Mouse (Mus musculus): Measurements from ENCODE around the gene Atn1. TPM values are rescaled to one million over a fixed set of nuclear protein-coding genes. Genes with fewer than 3 reads are reported as not detected.

The Atn1 gene
- polyA plus RNA-seq, 1 experiment: 34.0 TPM

DNA sequence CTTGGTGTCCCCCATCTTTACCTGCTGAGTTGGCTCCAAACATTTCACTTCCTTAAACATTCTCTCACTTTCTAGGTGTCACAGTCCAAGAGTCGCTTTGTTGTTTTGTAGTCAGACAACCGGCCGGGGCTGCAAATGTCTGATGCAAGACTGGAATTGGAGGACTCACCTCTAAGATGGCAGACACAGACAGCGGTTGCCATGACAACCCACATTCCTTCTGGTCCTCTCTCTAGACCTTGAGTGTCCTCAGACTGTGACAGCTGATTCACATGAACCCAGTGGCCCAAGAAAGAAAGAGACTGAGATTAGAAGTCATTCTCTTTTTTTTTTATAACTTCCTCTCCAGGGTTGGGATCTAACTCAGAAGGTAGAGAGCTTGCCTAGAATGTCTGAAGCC lies 33.2 kb upstream of the Atn1 start:
- Histone ChIP-seq H3K4me3 (ENCODE audit: insufficient read depth, low read length) (no peak overlapping the region), H3K4me1 (ENCODE audit: control insufficient read depth, insufficient read depth, low read length) (peaks cover 9% of the 10 kb centered on the region), H3K27ac (ENCODE audit: insufficient read depth, low read depth, low read length) (no peak overlapping the region)
- TF ChIP-seq CTCF (IDR thresholded peaks at IDR 0.05; ENCODE audit: low read depth, low read length) (no peak), POLR2A (IDR thresholded peaks at IDR 0.05; ENCODE audit: borderline replicate concordance, low read depth, low read length) (no peak)

DNA sequence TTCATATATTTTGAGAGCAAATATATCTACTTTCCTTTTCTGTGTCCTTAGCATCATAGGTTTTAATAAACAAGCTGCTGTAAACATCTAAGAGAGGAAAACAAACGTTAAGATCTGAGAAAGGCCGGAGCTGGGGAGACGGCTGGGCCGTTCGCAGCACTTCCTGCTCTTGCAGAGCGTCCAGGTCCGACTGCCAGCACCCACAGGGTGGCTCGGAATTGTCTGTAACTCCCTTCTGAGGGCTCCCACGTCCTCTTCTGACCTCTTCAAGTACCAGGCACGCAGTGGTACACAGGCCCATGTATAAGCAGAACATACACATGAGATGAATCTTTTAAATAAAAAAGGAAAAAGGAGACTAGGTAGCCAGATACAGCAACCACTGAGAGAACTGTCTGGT lies 31.4 kb upstream of the Atn1 start:
- H3K27ac ChIP-seq (ENCODE audit: insufficient read depth, low read depth, low read length): no peak overlapping the region
- peaks cover 12% of the 10 kb centered on the region for H3K4me1 ChIP-seq (ENCODE audit: control insufficient read depth, insufficient read depth, low read length)
- TF ChIP-seq POLR2A (IDR thresholded peaks at IDR 0.05; ENCODE audit: borderline replicate concordance, low read depth, low read length) (no peak), CTCF (IDR thresholded peaks at IDR 0.05; ENCODE audit: low read depth, low read length) (no peak)
- H3K4me3 ChIP-seq (ENCODE audit: insufficient read depth, low read length): no peak overlapping the region

DNA sequence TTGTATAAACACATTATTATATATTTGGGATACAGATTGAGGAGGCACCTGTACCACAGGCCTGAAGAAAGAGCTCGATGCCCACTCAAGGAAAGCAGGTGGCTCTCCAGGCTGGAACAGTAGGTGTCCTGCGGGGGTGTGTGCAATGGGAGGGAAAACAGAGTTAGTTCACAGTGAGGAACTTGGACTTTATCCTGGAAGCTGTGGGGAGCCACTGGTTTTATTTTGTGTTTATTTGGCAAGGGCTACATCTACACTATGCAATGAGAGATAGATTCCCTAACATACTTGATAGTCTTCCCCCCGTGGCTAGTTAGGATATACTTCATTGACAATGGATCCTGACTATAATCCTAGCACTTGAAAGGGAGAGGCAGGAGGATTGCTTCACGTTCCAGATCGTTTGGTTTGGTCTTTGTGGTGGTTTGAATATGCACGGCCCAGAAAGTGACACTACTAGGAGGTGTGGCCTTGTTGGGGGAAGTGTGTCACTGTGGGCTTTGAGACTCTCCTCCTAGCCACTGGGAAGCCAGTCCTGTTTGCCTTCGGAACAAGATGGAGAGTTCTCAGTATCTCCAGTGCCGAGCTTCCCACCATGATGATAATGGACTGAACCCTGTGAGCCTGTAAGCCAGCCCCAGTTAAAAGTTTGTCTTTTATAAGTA lies 30.6 kb upstream of the Atn1 start:
- H3K4me1 ChIP-seq (ENCODE audit: control insufficient read depth, insufficient read depth, low read length): peaks cover 17% of the 10 kb centered on the region
- no peak for TF ChIP-seq CTCF (IDR thresholded peaks at IDR 0.05; ENCODE audit: low read depth, low read length)
- TF ChIP-seq POLR2A (IDR thresholded peaks at IDR 0.05; ENCODE audit: borderline replicate concordance, low read depth, low read length): no peak
- H3K27ac ChIP-seq (ENCODE audit: insufficient read depth, low read depth, low read length): no peak overlapping the region
- H3K4me3 ChIP-seq (ENCODE audit: insufficient read depth, low read length): no peak overlapping the region

DNA sequence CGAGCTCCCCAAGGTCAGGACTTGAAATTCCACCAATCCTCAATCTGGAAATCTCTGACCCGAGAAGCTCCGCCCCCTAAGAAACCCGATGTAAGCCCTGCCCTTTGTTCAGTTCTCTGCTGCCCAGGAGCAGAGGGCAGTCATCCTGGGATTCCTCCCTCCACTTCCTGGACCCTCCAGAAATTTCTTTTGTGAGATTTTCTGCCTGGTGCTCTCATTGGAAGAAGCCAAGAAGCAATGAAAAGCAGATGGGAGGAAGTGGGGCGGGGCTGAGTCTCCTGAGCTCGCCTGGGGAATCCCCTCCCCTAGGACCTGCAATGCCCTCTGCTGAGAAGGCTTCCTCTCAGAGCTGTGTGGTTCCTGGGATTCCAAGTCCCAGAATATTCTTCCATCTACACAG lies 26.1 kb upstream of the Atn1 start:
- TF ChIP-seq POLR2A (IDR thresholded peaks at IDR 0.05; ENCODE audit: borderline replicate concordance, low read depth, low read length) (no peak), CTCF (IDR thresholded peaks at IDR 0.05; ENCODE audit: low read depth, low read length) (no peak)
- H3K27ac ChIP-seq (ENCODE audit: insufficient read depth, low read depth, low read length): peak overlapping the region; percentile 17; the same call in 1 of the 2 replicates
- H3K4me1 ChIP-seq (ENCODE audit: control insufficient read depth, insufficient read depth, low read length): peaks cover 16% of the 10 kb centered on the region
- H3K4me3 ChIP-seq (ENCODE audit: insufficient read depth, low read length): peak overlapping the region; percentile 60

DNA sequence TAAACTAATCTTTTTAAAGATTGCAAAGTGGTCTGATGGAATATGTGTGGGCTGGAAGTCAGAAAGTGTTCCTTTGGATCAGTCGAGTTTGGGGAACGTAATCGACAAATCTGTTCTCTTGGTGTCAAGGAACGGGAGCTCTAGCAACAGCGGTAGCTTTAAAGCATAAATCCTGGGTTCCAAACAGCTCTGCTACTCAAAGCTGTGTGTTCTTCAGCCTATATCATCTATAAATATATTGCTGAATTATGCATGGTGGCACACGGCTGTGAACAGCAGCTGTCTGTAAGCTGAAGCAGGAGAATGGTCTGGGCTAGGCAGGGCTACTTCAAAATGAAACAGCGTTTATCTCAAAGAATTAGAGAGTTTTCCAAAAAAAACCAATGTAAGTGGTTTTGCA lies 24.6 kb upstream of the Atn1 start:
- no peak for TF ChIP-seq CTCF (IDR thresholded peaks at IDR 0.05; ENCODE audit: low read depth, low read length)
- no peak for TF ChIP-seq POLR2A (IDR thresholded peaks at IDR 0.05; ENCODE audit: borderline replicate concordance, low read depth, low read length)
- Histone ChIP-seq H3K4me3 (ENCODE audit: insufficient read depth, low read length) (no peak overlapping the region), H3K4me1 (ENCODE audit: control insufficient read depth, insufficient read depth, low read length) (peaks cover 13% of the 10 kb centered on the region; the same call in 1 of the 2 replicates), H3K27ac (ENCODE audit: insufficient read depth, low read depth, low read length) (no peak overlapping the region)

DNA sequence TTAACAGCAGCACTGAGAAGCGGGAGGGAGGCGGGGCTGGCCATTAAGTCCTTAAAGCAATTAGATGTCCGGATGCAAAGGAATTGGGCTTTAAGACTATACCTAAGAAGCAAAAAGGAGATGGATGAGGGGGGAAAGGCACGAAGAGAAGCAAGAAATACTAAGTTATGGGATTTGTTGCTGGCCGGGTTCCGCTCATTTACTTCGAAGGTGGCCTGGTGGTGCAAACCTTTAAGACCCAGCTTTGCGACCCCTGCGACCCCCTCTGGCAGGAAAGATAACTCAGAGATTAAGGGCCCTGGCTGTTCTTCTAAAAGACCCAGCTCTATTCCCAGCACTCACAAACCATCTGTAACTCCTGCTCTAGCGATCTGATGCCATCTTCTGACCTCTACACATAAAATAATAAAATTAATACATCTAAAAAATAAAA lies 23.7 kb upstream of the Atn1 start:
- H3K4me3 ChIP-seq (ENCODE audit: insufficient read depth, low read length): peak overlapping the region; percentile 48
- peaks cover 13% of the 10 kb centered on the region; the same call in 1 of the 2 replicates for H3K4me1 ChIP-seq (ENCODE audit: control insufficient read depth, insufficient read depth, low read length)
- TF ChIP-seq CTCF (IDR thresholded peaks at IDR 0.05; ENCODE audit: low read depth, low read length) (no peak), POLR2A (IDR thresholded peaks at IDR 0.05; ENCODE audit: borderline replicate concordance, low read depth, low read length) (no peak)
- no peak overlapping the region for H3K27ac ChIP-seq (ENCODE audit: insufficient read depth, low read depth, low read length)

DNA sequence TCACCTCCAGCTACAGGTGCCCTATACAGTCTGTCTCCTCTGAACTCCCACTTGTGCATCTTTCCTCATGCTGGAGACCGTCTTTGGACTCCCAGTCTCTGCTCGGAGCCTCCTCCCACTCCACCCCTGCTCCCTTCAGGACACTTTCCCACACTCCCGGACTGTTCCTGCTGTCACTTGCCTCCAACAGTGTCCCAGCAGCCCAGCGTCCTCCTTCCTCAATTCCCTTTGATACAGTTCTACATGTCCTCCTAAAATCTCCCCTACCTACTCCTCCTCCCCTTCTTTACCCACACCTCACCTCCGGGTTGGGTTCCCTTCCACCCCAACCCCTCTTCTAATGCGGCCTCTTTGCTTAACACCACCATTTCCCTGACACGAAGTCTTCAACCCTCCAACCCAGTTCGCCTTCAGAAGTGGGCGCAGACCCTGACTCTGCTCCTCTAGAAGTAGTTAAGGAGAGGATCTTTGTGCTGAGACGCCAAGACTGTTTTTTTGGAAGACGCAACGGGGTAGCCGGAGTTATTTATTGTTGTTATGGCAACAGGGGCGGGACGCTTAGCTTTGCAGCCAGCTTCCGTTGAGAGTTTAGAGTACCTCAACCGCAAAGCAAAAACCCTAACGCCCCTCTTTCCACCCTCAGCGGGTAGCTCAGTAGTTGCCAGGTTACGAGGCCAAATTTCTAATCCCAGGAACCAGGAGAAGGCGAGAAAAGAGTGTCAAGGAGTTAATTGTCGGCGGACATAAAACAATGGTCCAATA lies 23.1 kb upstream of the Atn1 start, which contains the start of gene Lrrc23:
Gene Lrrc23, minus strand, starts transcription at position 506 of the 762 bp plus-strand sequence.
- no peak for TF ChIP-seq POLR2A (IDR thresholded peaks at IDR 0.05; ENCODE audit: borderline replicate concordance, low read depth, low read length)
- no peak for TF ChIP-seq CTCF (IDR thresholded peaks at IDR 0.05; ENCODE audit: low read depth, low read length)
- Histone ChIP-seq H3K4me1 (ENCODE audit: control insufficient read depth, insufficient read depth, low read length) (peaks cover 13% of the 10 kb centered on the region; the same call in 1 of the 2 replicates), H3K4me3 (ENCODE audit: insufficient read depth, low read length) (peak within 1 kb of the TSS; percentile 48), H3K27ac (ENCODE audit: insufficient read depth, low read depth, low read length) (no peak within 1 kb of the TSS)

DNA sequence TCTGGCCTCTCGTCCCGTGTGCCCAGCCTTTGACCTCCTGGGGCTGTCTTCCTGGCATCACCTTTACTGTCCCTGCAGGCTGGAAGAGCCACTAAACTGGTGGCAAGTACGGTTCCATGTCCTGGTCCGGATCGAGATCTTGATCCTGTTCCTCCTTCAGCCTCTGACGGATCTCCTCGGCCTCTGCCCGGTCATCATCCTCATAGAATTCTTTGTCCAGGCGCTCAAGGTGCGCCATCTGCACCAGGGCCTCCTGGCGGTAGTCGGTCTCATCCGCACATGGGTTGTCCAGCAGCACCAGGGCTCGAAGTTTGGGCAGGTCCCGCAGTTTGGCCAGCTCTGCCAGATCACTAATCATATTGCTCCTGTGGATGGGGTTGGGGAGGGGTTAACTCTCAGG lies 14.2 kb upstream of the Atn1 start:
- Histone ChIP-seq H3K27ac (ENCODE audit: insufficient read depth, low read depth, low read length) (no peak overlapping the region), H3K4me3 (ENCODE audit: insufficient read depth, low read length) (no peak overlapping the region), H3K4me1 (ENCODE audit: control insufficient read depth, insufficient read depth, low read length) (peaks cover 6% of the 10 kb centered on the region)
- TF ChIP-seq CTCF (IDR thresholded peaks at IDR 0.05; ENCODE audit: low read depth, low read length): no peak
- no peak for TF ChIP-seq POLR2A (IDR thresholded peaks at IDR 0.05; ENCODE audit: borderline replicate concordance, low read depth, low read length)

DNA sequence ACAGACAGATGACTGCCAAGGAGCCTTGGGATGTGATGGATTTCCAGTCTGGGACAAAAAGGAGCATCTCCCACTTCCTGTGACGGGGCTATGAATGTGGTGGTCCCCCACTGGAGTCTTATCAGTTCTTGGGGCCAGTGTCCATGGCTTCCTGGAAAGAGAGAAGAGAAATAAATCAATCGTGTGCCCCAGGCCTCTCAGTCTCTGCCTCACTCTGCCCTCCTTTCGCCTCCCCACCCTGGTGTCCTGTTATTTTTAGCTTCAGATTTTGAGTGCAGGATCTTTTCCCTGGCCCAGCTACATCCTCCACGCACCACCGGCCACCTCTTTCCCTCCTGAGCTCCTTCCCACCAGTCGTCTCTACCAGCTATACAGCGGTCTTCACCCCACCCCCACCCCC lies 13.7 kb upstream of the Atn1 start:
- Histone ChIP-seq H3K4me3 (ENCODE audit: insufficient read depth, low read length) (no peak overlapping the region), H3K27ac (ENCODE audit: insufficient read depth, low read depth, low read length) (no peak overlapping the region), H3K4me1 (ENCODE audit: control insufficient read depth, insufficient read depth, low read length) (peaks cover 6% of the 10 kb centered on the region)
- TF ChIP-seq POLR2A (IDR thresholded peaks at IDR 0.05; ENCODE audit: borderline replicate concordance, low read depth, low read length) (no peak), CTCF (IDR thresholded peaks at IDR 0.05; ENCODE audit: low read depth, low read length) (0 out of 2 replicates have a peak, but pooled peaks have one; percentile 17)
